Mouse (Mus musculus): ENCODE measurements at regions not wholly inside any gene's neighbourhood (a gene's known extent, or its start where the extent isn't known, plus 50 kb on each side); places are given as distances from the start of the nearest gene placed in this dataset.

DNA sequence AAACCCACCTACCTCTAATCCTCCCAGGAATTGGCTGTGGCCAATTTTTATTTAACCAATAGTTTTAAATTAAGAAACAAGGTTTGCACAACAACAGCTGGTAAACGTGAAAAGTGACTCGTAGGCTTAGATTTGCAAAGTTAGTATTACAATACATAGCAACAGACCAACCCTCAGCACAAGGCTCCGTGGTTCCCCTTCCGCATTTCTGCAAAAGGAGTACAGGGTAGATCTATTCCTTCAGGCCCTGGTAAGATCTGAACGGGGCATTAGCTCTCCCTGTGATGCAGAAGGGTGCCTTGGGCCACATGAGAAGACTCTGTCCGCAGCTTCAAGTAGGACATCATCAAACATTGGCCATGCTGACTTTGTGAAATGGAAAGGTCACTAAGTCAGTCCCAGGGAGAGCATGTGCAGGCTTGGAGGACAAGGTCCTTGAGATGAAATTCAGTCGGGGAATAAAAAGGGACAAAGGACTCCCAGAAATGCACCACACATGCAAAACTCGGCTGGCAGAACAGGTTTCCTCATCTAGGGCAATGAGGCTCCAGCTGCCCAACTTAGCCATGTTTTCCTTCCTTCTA is 75.0 kb upstream of the Armc2 start:
- TF ChIP-seq CTCF (IDR thresholded peaks at IDR 0.05; ENCODE audit: extremely low read depth, insufficient read depth, low read length) (no peak), POLR2A (IDR thresholded peaks at IDR 0.05; ENCODE audit: extremely low read depth, insufficient read depth, low read length) (no peak)
